Mouse (Mus musculus): ENCODE data around the gene Gm6588.
"Not testable (repeated sequence)": the region's sequence is repeated elsewhere in the genome, so short reads cannot be mapped to it uniquely, and the experiment has no call there.

Gene Gm6588

GRCm38 (mm10) chr5:112448747-112449440 lies at the start of gene Gm6588:
TSS of gene Gm6588 (plus strand) at chr5:112449426.
- no peak for DNase-seq

- no peak for DNase-seq
Measured at GRCm38 (mm10) chr5:112402437-112402836, 46.8 kb upstream of the Gm6588 start.

GRCm38 (mm10) chr5:112406017-112406416 lies 43.2 kb upstream of the Gm6588 start:
- no peak for DNase-seq

GRCm38 (mm10) chr5:112409274-112409673 lies 40.0 kb upstream of the Gm6588 start:
- DNase-seq, result no peak

GRCm38 (mm10) chr5:112411072-112411471 lies 38.2 kb upstream of the Gm6588 start:
- DNase-seq, result no peak

GRCm38 (mm10) chr5:112411514-112412335 lies 37.5 kb upstream of the Gm6588 start:
- DNase-seq, result no peak

- not testable (repeated sequence) for DNase-seq
Measured at GRCm38 (mm10) chr5:112412781-112413180, 36.4 kb upstream of the Gm6588 start.

- no peak for DNase-seq
Measured at GRCm38 (mm10) chr5:112416673-112417072, 32.6 kb upstream of the Gm6588 start.

- DNase-seq, result peak; percentile 64 to 70
Measured at GRCm38 (mm10) chr5:112418023-112418422, 31.2 kb upstream of the Gm6588 start.

- no peak for DNase-seq
Measured at GRCm38 (mm10) chr5:112419535-112419934, 29.7 kb upstream of the Gm6588 start.

GRCm38 (mm10) chr5:112426635-112427034 lies 22.6 kb upstream of the Gm6588 start:
- peak in 1 of 2 experiments; percentile 1 for DNase-seq

GRCm38 (mm10) chr5:112427283-112427682 lies 21.9 kb upstream of the Gm6588 start:
- DNase-seq, result peak; percentile 81 to 83

- DNase-seq, result peak; percentile 75 to 78
Measured at GRCm38 (mm10) chr5:112428944-112429343, 20.3 kb upstream of the Gm6588 start.

GRCm38 (mm10) chr5:112431120-112431775 lies 18.0 kb upstream of the Gm6588 start:
- no peak for DNase-seq

GRCm38 (mm10) chr5:112432033-112432432 lies 17.2 kb upstream of the Gm6588 start:
- no peak for DNase-seq

GRCm38 (mm10) chr5:112433004-112433403 lies 16.2 kb upstream of the Gm6588 start:
- peak; percentile 85 to 90 for DNase-seq

GRCm38 (mm10) chr5:112438535-112438934 lies 10.7 kb upstream of the Gm6588 start:
- DNase-seq, result no peak

GRCm38 (mm10) chr5:112453088-112453487 lies 3.9 kb downstream of the Gm6588 start:
- DNase-seq, result no peak

- peak in 1 of 2 experiments; percentile 44 for DNase-seq
Measured at GRCm38 (mm10) chr5:112454966-112455555, 5.8 kb downstream of the Gm6588 start.

GRCm38 (mm10) chr5:112459903-112460302 lies 10.7 kb downstream of the Gm6588 start:
- DNase-seq, result peak; percentile 68 to 69

- no peak for DNase-seq
Measured at GRCm38 (mm10) chr5:112466331-112466730, 17.1 kb downstream of the Gm6588 start.

GRCm38 (mm10) chr5:112468986-112469581 lies 19.9 kb downstream of the Gm6588 start:
- DNase-seq, result no peak

GRCm38 (mm10) chr5:112470144-112470543 lies 20.9 kb downstream of the Gm6588 start:
- peak; percentile 80 to 83 for DNase-seq
